Mouse (Mus musculus): ENCODE results near the gene Nol4l. TPM values are rescaled to one million over a fixed set of nuclear protein-coding genes. Genes with fewer than 3 reads are reported as not detected.
A peak's percentile ranks its signal among the peaks of the same experiment; 100 is the strongest.

Nol4l gene
- polyA plus RNA-seq, 2 experiments: 3.7 to 5.7 TPM

DNA sequence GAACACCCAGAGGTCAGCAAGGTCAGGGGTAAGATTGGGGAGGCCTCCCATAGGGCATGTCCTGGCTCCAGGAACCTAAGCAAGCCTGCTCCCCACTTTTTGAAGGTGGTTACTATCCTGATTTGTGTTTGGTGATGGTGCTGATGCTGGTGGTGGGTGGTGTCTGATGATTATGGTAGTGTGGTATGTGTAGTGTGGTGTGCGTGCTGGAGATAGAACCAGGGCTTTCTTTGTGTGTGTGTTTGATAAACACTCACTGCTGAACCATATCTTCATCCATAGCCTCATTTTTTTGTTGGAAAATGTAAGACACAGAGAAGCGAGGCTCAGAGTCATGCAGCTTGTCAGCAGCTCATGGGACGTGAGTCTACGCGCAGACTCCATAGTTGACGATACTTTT is 38.8 kb upstream of the Nol4l start:
- peak; percentile 65 to 71 (median 67) for DNase-seq (ENCODE audit: low read depth in 3 of 3, low spot score in 3 of 3)
- WGBS (ENCODE audit: insufficient replicate concordance): 19% methylated on average over 6 of the region's 6 CpGs
- H3K4me3 ChIP-seq (ENCODE audit: insufficient read depth in 1 of 2, low read depth in 2 of 2, low read length in 2 of 2): no peak overlapping the region
- H3K4me2 ChIP-seq (ENCODE audit: low read depth): peak overlapping the region; percentile 53
- H3K9me3 ChIP-seq (ENCODE audit: control insufficient read depth, low read length): no peaks in the 10 kb centered on the region
- no peak for TF ChIP-seq CTCF (IDR thresholded peaks at IDR 0.05; ENCODE audit: low read depth)
- TF ChIP-seq EP300 (IDR thresholded peaks at IDR 0.05; ENCODE audit: low read depth): peak; percentile 96
- peak overlapping the region; percentile 45 for H3K9ac ChIP-seq (replicated peaks)
- H3K36me3 ChIP-seq (replicated peaks; ENCODE audit: control insufficient read depth, insufficient read depth, low read depth): no peaks in the 10 kb centered on the region
- no peaks in the 10 kb centered on the region for H3K27me3 ChIP-seq (ENCODE audit: control insufficient read depth, insufficient read depth, low read length)
- peak; percentile 95 for ATAC-seq (ENCODE audit: insufficient read depth)
- H3K27ac ChIP-seq: peak overlapping the region; percentile 80
- peaks cover 35 to 36% of the 10 kb centered on the region in 2 experiments for H3K4me1 ChIP-seq (replicated peaks; ENCODE audit: control insufficient read depth in 2 of 2, insufficient read depth in 2 of 2, low read length in 1 of 2)

GRCm38 (mm10) chr2:153568013-153568412 is 38.2 kb upstream of the Nol4l start:
- 15% methylated on average over 4 of the region's 4 CpGs for WGBS (ENCODE audit: insufficient replicate concordance)

DNA sequence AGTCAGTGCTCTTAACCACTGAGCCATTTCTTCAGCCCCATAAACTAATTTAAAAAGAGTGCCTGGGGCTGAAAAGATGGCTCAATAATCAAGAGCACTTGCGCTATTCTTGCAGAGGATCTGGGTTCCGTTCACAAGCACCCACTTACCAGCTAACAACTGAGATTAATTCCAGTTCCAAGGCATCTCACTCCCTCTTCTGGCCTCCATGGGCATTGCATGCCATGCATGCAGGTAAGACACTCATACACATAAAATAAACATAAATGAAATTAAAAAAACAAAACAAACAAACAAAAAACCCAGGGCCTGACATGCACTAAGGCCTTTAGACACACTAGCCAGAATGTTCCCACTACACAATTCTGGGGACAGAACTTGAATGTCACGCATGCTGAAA is 34.6 kb upstream of the Nol4l start:
- DNase-seq (ENCODE audit: low read depth in 3 of 3, low spot score in 3 of 3) (no peak), ATAC-seq (ENCODE audit: insufficient read depth) (no peak)
- H3K4me1 ChIP-seq (replicated peaks; ENCODE audit: control insufficient read depth in 2 of 2, insufficient read depth in 2 of 2, low read length in 1 of 2): peaks cover 51 to 55% of the 10 kb centered on the region in 2 experiments
- no peaks in the 10 kb centered on the region for H3K36me3 ChIP-seq (replicated peaks; ENCODE audit: control insufficient read depth, insufficient read depth, low read depth)
- no peak overlapping the region for H3K9ac ChIP-seq (replicated peaks)
- no peaks in the 10 kb centered on the region for H3K9me3 ChIP-seq (ENCODE audit: control insufficient read depth, low read length)
- no peak overlapping the region for H3K4me2 ChIP-seq (ENCODE audit: low read depth)
- WGBS (ENCODE audit: insufficient replicate concordance): 86% methylated on average over 3 of the region's 3 CpGs
- no peak overlapping the region for H3K4me3 ChIP-seq (ENCODE audit: insufficient read depth in 1 of 2, low read depth in 2 of 2, low read length in 2 of 2)
- H3K27me3 ChIP-seq (ENCODE audit: control insufficient read depth, insufficient read depth, low read length): no peaks in the 10 kb centered on the region
- H3K27ac ChIP-seq: no peak overlapping the region
- no peak for TF ChIP-seq EP300 (IDR thresholded peaks at IDR 0.05; ENCODE audit: low read depth)
- peak; percentile 75 for TF ChIP-seq CTCF (IDR thresholded peaks at IDR 0.05; ENCODE audit: low read depth)

More at GRCm38 (mm10) chr2:153568013-153568412, 38.2 kb upstream of the Nol4l start:
- H3K4me3 ChIP-seq (ENCODE audit: insufficient read depth in 1 of 2, low read depth in 2 of 2, low read length in 2 of 2): no peak overlapping the region
- no peaks in the 10 kb centered on the region for H3K27me3 ChIP-seq (ENCODE audit: control insufficient read depth, insufficient read depth, low read length)
- peaks cover 31 to 35% of the 10 kb centered on the region in 2 experiments for H3K4me1 ChIP-seq (replicated peaks; ENCODE audit: control insufficient read depth in 2 of 2, insufficient read depth in 2 of 2, low read length in 1 of 2)
- peak overlapping the region; percentile 80 for H3K27ac ChIP-seq
- DNase-seq (ENCODE audit: low read depth in 3 of 3, low spot score in 3 of 3) (no peak), ATAC-seq (ENCODE audit: insufficient read depth) (peak; percentile 46)
- TF ChIP-seq EP300 (IDR thresholded peaks at IDR 0.05; ENCODE audit: low read depth): no peak
- no peak for TF ChIP-seq CTCF (IDR thresholded peaks at IDR 0.05; ENCODE audit: low read depth)
- no peaks in the 10 kb centered on the region for H3K9me3 ChIP-seq (ENCODE audit: control insufficient read depth, low read length)
- H3K4me2 ChIP-seq (ENCODE audit: low read depth): peak overlapping the region; percentile 53
- no peaks in the 10 kb centered on the region for H3K36me3 ChIP-seq (replicated peaks; ENCODE audit: control insufficient read depth, insufficient read depth, low read depth)
- H3K9ac ChIP-seq (replicated peaks): peak overlapping the region; percentile 12; the same call in 1 of the 2 replicates

DNA sequence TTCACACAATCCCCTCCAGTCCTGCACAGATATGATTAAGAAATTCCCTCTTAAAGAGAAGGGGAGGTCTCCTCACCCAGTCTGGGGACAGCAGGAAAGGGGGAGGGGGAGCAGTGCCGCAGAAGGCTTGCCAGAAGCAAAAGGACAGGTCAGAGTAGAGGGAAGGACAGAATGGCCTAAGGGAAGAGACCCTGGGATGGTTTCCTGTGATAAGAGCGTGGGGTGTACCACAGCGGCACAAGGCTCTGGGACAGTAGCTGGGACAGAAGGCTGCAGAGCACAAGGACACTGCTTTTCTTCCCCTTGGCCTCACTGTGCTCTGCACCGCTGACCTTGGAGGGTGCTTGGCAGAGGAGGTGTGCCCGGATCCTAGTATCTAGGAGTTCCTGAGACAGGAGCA is 31.8 kb upstream of the Nol4l start:
- ATAC-seq (ENCODE audit: insufficient read depth) (peak; percentile 46), DNase-seq (ENCODE audit: low read depth in 3 of 3, low spot score in 3 of 3) (no peak)
- H3K27ac ChIP-seq: no peak overlapping the region; the same call in 1 of the 2 replicates
- H3K27me3 ChIP-seq (ENCODE audit: control insufficient read depth, insufficient read depth, low read length): no peaks in the 10 kb centered on the region
- no peaks in the 10 kb centered on the region for H3K9me3 ChIP-seq (ENCODE audit: control insufficient read depth, low read length)
- WGBS (ENCODE audit: insufficient replicate concordance): 7% methylated on average over 5 of the region's 5 CpGs
- H3K36me3 ChIP-seq (replicated peaks; ENCODE audit: control insufficient read depth, insufficient read depth, low read depth): no peaks in the 10 kb centered on the region
- peaks cover 33 to 51% of the 10 kb centered on the region in 2 experiments for H3K4me1 ChIP-seq (replicated peaks; ENCODE audit: control insufficient read depth in 2 of 2, insufficient read depth in 2 of 2, low read length in 1 of 2)
- H3K4me3 ChIP-seq (ENCODE audit: insufficient read depth in 1 of 2, low read depth in 2 of 2, low read length in 2 of 2): no peak overlapping the region; a peak in 1 of 4 replicates
- peak overlapping the region; percentile 56 for H3K9ac ChIP-seq (replicated peaks)
- peak overlapping the region; percentile 66 for H3K4me2 ChIP-seq (ENCODE audit: low read depth)
- TF ChIP-seq CTCF (IDR thresholded peaks at IDR 0.05; ENCODE audit: low read depth): no peak
- no peak for TF ChIP-seq EP300 (IDR thresholded peaks at IDR 0.05; ENCODE audit: low read depth)

DNA sequence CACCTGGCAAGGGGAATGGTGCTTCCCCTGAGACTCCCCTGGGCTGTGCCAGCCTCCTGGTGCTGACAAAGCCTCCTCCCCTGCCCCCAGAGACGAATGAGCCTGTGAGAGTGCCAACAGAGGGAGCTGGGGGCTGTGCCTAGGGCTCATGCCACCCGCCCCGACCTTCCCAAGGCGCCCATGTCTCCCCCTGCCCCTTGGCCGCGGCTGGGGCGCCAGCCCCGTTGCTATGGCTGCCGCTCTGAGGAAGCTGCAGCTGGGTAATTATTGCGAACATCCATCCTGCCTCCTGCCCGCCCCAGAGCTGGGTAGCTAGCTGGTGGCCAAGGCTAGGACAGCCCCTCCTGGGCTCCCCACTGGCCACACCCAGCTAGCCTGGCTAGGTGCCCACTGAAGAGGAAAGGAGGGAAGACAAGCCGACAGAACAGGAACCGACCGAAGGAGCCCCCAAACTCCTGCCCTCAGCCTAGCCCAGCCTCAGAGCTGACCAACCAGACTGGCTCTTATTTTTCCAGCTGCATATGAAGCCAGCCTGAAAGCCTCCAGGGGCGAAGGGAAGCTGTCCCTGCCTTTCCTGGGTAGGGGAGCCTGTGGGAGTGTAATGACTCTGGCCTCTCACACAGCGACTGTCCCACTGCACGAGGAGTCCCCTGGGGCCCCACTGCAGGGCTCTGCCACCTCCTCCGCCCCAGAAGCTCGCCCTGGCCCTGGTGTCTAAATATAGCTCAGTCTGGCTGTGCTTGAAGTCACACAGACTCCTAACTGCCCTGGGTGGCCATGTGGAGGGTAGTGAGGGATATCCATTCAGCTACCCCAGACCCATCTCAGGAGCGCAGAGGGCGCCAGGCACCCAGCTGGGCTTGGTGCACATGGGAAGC is 31.1 kb upstream of the Nol4l start:
- Histone ChIP-seq H3K9ac (replicated peaks) (peak overlapping the region; percentile 56), H3K9me3 (ENCODE audit: control insufficient read depth, low read length) (no peaks in the 10 kb centered on the region), H3K27me3 (ENCODE audit: control insufficient read depth, insufficient read depth, low read length) (no peaks in the 10 kb centered on the region), H3K4me2 (ENCODE audit: low read depth) (peak overlapping the region; percentile 66), H3K36me3 (replicated peaks; ENCODE audit: control insufficient read depth, insufficient read depth, low read depth) (no peaks in the 10 kb centered on the region), H3K4me1 (replicated peaks; ENCODE audit: control insufficient read depth in 2 of 2, insufficient read depth in 2 of 2, low read length in 1 of 2) (peaks cover 33 to 51% of the 10 kb centered on the region in 2 experiments), H3K4me3 (ENCODE audit: insufficient read depth in 1 of 2, low read depth in 2 of 2, low read length in 2 of 2) (peak overlapping the region in 1 of 2 experiments; percentile 25; a peak in 2 of 4 replicates), H3K27ac (peak overlapping the region; percentile 1; the same call in 1 of the 2 replicates)
- no peak for DNase-seq (ENCODE audit: low read depth in 3 of 3, low spot score in 3 of 3)
- ATAC-seq (ENCODE audit: insufficient read depth): peak; percentile 77
- WGBS (ENCODE audit: insufficient replicate concordance): 5% methylated on average over 20 of the region's 21 CpGs
- TF ChIP-seq CTCF (IDR thresholded peaks at IDR 0.05; ENCODE audit: low read depth) (no peak), EP300 (IDR thresholded peaks at IDR 0.05; ENCODE audit: low read depth) (no peak)

All from liver, embryonic 14.5 days (tissue).